Mouse (Mus musculus): Measurements from ENCODE around the gene Saa3. TPM values are rescaled to one million over a fixed set of nuclear protein-coding genes. Genes with fewer than 3 reads are reported as not detected.
"Not testable (repeated sequence)": the region's sequence is repeated elsewhere in the genome, so short reads cannot be mapped to it uniquely, and the experiment has no call there.

The Saa3 gene
- 2.6 TPM in 1 of 2 replicates, not detected in the other for polyA plus RNA-seq (2011; ENCODE audit: insufficient read length, low read depth, missing spikeins)

DNA sequence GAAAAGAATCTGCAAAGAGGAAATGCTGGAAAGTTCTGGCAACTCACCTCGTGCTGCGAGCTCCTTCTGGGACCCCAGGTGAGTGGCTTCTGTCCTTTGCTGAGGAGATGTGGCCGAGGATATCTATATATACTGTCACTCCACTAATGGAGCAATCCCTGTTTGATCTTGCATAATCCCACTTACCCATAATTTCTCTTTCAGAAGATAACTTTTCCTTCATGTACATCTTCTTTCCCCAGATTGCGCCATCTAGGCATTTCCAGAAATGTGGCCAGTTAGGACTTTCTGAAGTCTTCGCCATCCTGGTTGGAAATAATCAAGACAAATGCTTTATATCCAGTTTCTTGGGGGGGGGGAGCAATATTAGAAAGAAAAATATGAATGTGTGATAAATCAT, at the start of gene Saa3:
Saa3 (minus strand) TSS at position 101 of the 400 bp plus-strand sequence.
- TF ChIP-seq POLR2A (IDR thresholded peaks at IDR 0.05; ENCODE audit: low read depth, low read length) (no peak), CTCF (IDR thresholded peaks at IDR 0.05; ENCODE audit: borderline replicate concordance, insufficient read depth, low read length) (no peak)
- H3K4me1 ChIP-seq (ENCODE audit: control insufficient read depth, insufficient read depth, low read length): no peaks in the 10 kb centered on the region

DNA sequence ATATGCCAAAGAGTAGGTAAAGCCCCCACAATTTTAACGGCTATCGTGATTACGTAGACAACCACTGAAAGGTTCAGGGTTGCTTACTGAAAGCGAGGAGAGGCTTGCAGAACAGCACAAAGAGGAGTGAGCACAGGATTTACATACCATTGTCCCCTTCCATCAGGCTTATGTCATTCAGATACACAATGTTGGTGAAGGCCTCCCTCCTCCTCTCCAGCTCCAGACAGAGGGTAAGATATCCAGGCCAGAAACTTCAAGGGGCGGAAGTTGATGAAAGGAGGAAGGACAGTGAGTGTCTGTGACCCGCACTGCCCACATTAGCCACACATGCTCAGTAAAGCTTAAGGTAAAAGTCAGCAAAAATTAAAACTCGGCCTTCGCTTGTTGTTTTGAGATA, 49.2 kb upstream of the Saa3 start:
- Histone ChIP-seq H3K4me1 (ENCODE audit: control insufficient read depth, insufficient read depth, low read length) (peaks cover 5% of the 10 kb centered on the region; the same call in 1 of the 2 replicates), H3K27ac (ENCODE audit: insufficient read depth, low read length) (no peak overlapping the region), H3K4me3 (ENCODE audit: insufficient read depth, low read length) (no peak overlapping the region)
- TF ChIP-seq POLR2A (IDR thresholded peaks at IDR 0.05; ENCODE audit: low read depth, low read length): no peak
- TF ChIP-seq CTCF (IDR thresholded peaks at IDR 0.05; ENCODE audit: borderline replicate concordance, insufficient read depth, low read length): no peak

More for the DNA sequence above, at the start of gene Saa3:
- H3K4me3 ChIP-seq (ENCODE audit: insufficient read depth, low read length): no peak within 1 kb of the TSS
- H3K27ac ChIP-seq (ENCODE audit: insufficient read depth, low read length): no peak within 1 kb of the TSS

DNA sequence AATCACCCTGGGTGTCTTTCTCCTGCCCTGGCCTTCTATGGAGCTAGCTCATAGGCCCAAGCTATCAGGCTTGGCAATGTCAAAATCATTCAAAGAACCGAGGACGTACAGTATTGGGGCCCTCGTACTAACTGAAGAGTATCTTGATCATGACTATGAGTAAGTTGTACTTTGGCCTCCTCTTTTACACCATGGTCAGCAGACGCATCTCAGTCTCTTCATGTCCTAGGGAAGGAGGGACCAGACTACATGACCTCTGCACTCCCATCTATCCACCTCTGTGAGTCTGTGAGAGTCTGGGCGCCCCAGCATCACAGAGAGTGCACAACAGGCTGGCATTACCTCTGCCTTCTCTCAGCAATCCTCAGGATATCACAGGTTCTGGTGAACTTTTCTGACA, 47.1 kb upstream of the Saa3 start:
- no peak for TF ChIP-seq POLR2A (IDR thresholded peaks at IDR 0.05; ENCODE audit: low read depth, low read length)
- TF ChIP-seq CTCF (IDR thresholded peaks at IDR 0.05; ENCODE audit: borderline replicate concordance, insufficient read depth, low read length): no peak
- H3K27ac ChIP-seq (ENCODE audit: insufficient read depth, low read length): no peak overlapping the region
- no peak overlapping the region for H3K4me3 ChIP-seq (ENCODE audit: insufficient read depth, low read length)
- H3K4me1 ChIP-seq (ENCODE audit: control insufficient read depth, insufficient read depth, low read length): peaks cover 5% of the 10 kb centered on the region; the same call in 1 of the 2 replicates

DNA sequence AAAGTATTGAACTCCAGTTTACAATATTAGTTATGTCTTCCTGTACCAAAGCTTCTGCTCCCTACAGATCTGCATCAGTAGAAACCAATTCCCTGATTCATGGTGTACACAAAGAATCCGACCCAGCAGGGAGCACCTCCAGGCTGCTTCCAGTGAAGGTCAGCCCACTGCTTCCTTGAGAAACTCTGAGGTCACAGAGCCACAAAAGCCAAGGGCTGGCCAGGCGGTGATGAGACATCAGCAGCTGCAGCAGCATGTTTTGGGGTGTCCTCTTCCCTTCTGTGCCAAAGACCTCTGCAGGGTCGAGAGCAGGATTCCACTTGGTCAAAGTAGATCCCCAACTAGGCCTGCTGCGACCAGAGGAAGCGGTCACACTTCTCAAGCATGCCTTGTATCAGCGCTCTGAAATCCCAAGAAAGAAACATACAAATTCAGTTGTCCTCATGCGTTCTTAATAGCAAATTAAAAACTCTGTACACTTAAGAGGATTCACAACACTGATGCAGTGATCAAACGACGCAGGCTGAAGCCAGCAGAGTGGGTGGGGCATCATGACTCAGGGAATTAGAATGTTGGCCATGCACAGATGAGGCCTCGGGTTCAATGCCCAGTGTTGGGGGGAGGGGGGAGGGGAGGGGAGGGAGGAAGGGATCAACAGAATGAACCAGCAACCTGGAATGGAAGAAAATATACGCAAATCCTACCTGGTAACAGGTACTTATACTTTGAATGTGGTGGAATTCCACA, 45.7 kb upstream of the Saa3 start:
- no peak overlapping the region for H3K4me3 ChIP-seq (ENCODE audit: insufficient read depth, low read length)
- peaks cover 5% of the 10 kb centered on the region; the same call in 1 of the 2 replicates for H3K4me1 ChIP-seq (ENCODE audit: control insufficient read depth, insufficient read depth, low read length)
- TF ChIP-seq CTCF (IDR thresholded peaks at IDR 0.05; ENCODE audit: borderline replicate concordance, insufficient read depth, low read length) (no peak), POLR2A (IDR thresholded peaks at IDR 0.05; ENCODE audit: low read depth, low read length) (no peak)
- no peak overlapping the region for H3K27ac ChIP-seq (ENCODE audit: insufficient read depth, low read length)

DNA sequence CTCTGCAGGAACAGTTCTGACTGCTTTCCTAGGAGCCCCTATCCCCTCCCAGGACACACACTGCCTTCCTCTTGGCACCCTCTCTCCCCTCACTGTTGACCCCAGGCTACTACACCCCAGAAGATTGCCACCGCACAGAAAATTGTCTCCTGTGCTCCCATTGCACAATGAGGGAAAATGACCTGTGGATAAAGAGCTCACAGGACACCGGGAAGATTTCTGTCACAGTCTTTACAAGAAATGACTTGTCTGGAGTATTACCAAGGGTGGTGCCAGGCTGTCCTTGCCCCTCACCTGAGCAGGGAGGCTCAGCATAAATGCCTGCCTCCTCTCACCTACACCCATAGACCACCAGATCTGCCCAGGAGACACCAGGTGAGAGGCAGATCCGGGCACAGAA, 36.0 kb upstream of the Saa3 start, which contains the start of gene Saa2:
Saa2 (plus strand) TSS at position 301 of the 400 bp plus-strand sequence.
- Histone ChIP-seq H3K4me1 (ENCODE audit: control insufficient read depth, insufficient read depth, low read length) (no peaks in the 10 kb centered on the region), H3K27ac (ENCODE audit: insufficient read depth, low read length) (no peak within 1 kb of the TSS), H3K4me3 (ENCODE audit: insufficient read depth, low read length) (no peak within 1 kb of the TSS)
- TF ChIP-seq POLR2A (IDR thresholded peaks at IDR 0.05; ENCODE audit: low read depth, low read length) (no peak), CTCF (IDR thresholded peaks at IDR 0.05; ENCODE audit: borderline replicate concordance, insufficient read depth, low read length) (no peak)

DNA sequence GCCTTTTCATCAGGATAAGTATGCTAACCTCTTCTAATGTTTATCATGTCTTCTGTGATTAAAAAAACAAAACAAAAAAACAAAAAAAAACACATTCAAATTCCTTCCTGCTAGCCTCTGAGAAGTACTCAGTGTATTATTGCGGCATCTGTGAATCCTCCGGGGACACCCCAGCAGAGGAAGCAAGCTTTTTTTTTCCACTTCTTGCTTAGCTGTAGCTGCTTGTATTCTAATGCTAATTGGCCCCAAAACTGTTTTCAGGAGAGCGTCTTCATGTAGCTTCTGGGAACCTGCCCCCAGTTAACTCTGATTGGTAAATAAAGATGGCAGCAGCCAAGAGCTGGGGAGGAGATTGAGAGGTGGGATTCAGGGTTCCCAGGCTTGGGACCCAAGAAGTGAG, 33.0 kb upstream of the Saa3 start:
- TF ChIP-seq POLR2A (IDR thresholded peaks at IDR 0.05; ENCODE audit: low read depth, low read length) (no peak), CTCF (IDR thresholded peaks at IDR 0.05; ENCODE audit: borderline replicate concordance, insufficient read depth, low read length) (no peak)
- Histone ChIP-seq H3K27ac (ENCODE audit: insufficient read depth, low read length) (no peak overlapping the region), H3K4me3 (ENCODE audit: insufficient read depth, low read length) (no peak overlapping the region), H3K4me1 (ENCODE audit: control insufficient read depth, insufficient read depth, low read length) (no peaks in the 10 kb centered on the region)

DNA sequence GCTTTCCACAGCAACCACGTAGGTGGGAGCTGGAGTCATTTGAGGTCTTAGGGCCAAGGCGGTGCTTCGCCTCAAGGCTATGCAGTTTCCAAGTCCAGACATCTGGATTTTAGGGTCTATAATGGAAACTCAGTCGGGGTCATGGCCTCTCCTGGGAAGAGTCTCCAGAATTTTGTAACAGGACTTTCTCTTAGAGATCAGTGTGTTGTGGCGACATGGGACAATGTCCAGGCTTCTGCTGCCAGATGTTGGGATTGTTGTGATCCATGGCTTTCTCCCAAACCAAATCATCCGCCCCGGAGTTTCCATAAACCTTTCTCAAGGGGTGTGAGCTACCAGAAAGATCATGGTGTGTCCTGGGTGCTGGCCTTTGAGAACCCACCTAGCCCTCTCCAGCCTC, 30.9 kb upstream of the Saa3 start:
- H3K27ac ChIP-seq (ENCODE audit: insufficient read depth, low read length): no peak overlapping the region
- H3K4me3 ChIP-seq (ENCODE audit: insufficient read depth, low read length): no peak overlapping the region
- H3K4me1 ChIP-seq (ENCODE audit: control insufficient read depth, insufficient read depth, low read length): no peaks in the 10 kb centered on the region
- TF ChIP-seq POLR2A (IDR thresholded peaks at IDR 0.05; ENCODE audit: low read depth, low read length) (no peak), CTCF (IDR thresholded peaks at IDR 0.05; ENCODE audit: borderline replicate concordance, insufficient read depth, low read length) (no peak)

DNA sequence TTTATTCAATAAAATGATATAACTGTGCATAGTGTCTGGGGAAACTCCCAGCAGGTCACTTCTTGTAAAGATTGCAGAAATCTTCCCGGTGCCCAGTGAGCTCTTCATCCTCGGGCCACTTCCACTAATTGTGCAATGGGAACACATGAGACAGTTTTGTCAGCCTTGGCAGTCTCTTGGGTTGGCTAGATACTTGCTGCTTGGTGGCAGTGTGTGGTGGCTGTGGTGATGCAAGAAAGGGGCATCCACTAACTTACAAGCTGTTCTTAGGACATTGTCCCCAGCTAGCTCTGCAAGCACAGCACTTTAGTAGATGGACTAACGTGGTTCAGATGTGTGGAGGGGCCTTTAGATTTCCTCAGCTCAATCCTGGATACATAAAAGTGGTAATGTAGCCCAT, 30.3 kb upstream of the Saa3 start:
- TF ChIP-seq POLR2A (IDR thresholded peaks at IDR 0.05; ENCODE audit: low read depth, low read length): no peak
- TF ChIP-seq CTCF (IDR thresholded peaks at IDR 0.05; ENCODE audit: borderline replicate concordance, insufficient read depth, low read length): no peak
- Histone ChIP-seq H3K4me1 (ENCODE audit: control insufficient read depth, insufficient read depth, low read length) (no peaks in the 10 kb centered on the region), H3K27ac (ENCODE audit: insufficient read depth, low read length) (no peak overlapping the region), H3K4me3 (ENCODE audit: insufficient read depth, low read length) (no peak overlapping the region)

DNA sequence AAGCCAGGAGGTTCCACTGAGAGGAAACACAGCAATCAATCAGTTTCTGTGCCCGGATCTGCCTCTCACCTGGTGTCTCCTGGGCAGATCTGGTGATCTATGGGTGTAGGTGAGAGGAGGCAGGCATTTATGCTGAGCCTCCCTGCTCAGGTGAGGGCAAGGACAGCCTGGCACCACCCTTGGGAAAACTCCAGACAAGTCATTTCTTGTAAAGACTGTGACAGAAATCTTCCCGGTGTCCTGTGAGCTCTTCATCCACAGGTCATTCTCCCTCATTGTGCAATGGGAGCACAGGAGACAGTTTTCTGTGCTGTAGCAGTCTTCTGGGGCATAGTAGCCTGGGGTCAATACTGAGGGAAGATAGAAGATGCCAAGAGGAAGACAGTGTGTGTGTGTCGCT, 27.4 kb upstream of the Saa3 start, which contains the start of gene Saa1:
Saa1 (minus strand) TSS at position 101 of the 400 bp plus-strand sequence.
- not testable (repeated sequence) for H3K27ac ChIP-seq (ENCODE audit: insufficient read depth, low read length); H3K4me1 ChIP-seq (ENCODE audit: control insufficient read depth, insufficient read depth, low read length); H3K4me3 ChIP-seq (ENCODE audit: insufficient read depth, low read length)

DNA sequence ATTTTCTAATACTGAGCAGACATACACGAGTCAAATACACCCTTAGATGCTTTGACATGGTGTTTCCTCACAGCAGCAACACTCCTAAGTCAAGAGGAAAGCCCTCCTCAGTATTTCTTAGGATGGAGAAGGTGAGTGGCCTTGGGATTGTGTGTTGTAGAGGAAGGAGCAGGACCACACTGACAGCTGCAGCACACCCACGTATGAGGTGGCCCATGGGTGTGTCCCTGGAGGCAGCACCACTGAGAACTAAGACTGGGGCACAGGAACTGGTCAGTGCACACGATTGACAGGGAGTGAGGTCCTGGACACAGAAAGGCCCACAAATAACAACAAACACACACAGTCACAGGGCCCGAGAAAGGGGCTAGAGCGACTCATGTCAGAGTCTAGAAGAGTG, 24.5 kb upstream of the Saa3 start:
- not testable (repeated sequence) for H3K4me1 ChIP-seq (ENCODE audit: control insufficient read depth, insufficient read depth, low read length); H3K4me3 ChIP-seq (ENCODE audit: insufficient read depth, low read length); H3K27ac ChIP-seq (ENCODE audit: insufficient read depth, low read length)
